Mouse (Mus musculus) cerebellum, adult 2 months (tissue): ENCODE measurements around the gene Tnf.

Experiments used
- CTCF ChIP-seq: fragments of 200-500 bp; IDR thresholded peaks from 2 replicates; pipeline ENCODE4 v1.5.1; 2011; ENCODE audit warnings: low read depth, mild to moderate bottlenecking, control low read depth, low read length, moderate library complexity, borderline replicate concordance; ENCODE audit not compliant: insufficient read depth
- POLR2A ChIP-seq: fragments of 200-500 bp; IDR thresholded peaks from 2 replicates; pipeline ENCODE4 v1.6.1; 2011; ENCODE audit warnings: low read length, control low read depth, borderline replicate concordance; ENCODE audit not compliant: insufficient read depth

DNA sequence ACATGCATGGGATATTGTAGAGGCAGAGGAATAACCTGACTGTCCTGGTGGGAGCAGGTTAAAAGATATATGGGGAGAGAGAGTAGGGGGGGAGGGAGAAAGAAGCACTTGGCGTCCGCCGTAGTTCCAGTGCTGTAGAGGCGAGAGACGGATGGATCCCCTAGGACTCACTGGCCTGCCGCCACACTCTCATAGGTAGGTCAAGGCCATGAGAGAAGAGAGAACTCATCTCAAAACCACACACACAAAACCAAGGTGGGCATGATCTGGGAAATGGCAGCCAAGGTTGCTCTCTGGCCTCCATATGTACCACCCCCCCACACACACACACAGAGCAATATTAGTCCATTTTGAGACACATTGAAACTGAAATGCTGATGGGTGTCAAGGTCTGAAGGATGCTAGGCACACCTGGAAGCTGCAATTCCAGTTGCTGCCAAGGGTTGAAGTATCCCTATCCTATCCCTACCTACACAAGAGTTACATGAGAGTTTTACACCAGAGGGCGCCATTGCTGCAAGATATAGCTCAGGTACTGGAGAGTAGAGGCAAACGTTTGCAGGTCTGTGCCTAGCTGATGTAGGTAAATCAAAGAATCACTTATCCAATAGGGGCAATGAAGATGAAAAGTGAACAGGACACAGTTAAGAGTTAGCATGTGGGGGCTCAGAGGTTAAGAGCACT, 35.3 kb downstream of the Tnf start:
- peak; percentile 65 for TF ChIP-seq CTCF
- no peak for TF ChIP-seq POLR2A
